Mouse (Mus musculus): ENCODE measurements around the gene Ctdspl.

The Ctdspl gene

DNA sequence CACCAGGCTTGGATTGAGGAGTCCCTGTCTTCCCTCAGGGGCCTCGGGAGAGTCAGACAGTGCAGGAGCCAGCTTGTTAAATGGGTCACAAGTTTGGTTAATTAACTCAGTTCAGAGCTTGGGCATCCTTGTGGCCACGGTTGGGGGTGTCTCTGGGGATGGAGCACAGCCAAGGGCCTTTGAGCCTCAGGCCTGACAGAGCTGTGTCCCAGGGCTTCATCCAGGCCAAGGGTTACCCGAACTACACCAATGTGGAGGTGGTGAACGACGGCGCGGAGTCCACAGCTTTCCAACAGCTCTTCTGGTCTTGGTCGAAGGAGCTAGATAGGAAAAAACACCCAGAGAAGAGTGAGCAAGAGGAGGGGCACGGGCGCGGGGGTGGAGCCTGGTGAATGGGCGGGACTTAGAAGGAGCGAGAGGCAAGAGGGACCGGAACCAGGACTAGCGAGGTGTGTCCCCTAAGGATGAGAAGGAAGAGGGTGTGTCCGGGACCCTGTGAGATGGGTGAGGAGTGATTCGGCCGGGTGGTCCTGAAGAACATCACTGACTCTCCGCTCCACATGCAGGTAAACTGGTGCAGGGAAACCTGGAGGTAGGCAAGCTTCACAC is 136.9 kb downstream of the Ctdspl start:
- DNase-seq (ENCODE audit: low spot score in 2 of 2) = no peak

DNA sequence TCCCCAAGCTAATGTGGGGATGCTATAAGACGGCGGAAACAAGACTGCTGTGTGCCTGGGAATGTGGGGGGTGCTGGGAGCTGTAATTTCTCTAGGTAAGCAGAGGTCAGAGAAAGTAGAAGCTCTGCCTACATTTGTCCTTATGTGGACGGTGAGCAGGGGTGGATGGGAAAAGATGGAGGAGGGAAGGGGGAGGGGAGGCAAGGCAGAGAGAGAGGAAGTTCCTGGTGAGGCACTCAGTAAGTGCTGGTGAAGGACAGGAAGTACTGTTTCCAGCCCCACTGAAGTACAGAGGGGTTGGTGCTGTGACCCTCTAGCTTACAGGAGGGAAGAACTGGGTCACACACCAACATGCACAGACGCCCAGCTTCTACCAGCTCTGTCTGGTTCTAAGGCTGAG is 138.0 kb downstream of the Ctdspl start:
- DNase-seq (ENCODE audit: low spot score in 2 of 2) = no peak

DNA sequence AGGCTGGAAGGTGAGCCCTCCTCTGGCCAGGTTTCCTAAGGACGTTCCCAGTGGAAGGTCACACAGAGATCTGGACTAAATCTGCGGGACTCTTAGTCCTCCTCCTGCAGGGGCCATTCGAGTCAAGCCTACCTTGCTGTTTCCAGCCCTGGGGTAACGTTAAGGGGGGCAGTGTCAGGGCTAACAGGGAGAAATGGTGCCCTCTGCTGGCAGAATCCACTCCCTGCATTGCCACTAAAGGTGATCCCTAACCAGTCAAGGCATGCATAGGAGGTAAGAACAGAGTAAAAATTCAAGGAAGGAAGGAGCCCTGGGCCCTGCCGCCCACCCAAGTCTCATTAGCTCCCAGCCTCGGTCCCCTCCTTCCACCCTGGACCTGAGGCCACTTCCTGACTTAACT is 141.3 kb downstream of the Ctdspl start:
- DNase-seq (ENCODE audit: low spot score in 2 of 2) = peak; percentile 37 to 75

DNA sequence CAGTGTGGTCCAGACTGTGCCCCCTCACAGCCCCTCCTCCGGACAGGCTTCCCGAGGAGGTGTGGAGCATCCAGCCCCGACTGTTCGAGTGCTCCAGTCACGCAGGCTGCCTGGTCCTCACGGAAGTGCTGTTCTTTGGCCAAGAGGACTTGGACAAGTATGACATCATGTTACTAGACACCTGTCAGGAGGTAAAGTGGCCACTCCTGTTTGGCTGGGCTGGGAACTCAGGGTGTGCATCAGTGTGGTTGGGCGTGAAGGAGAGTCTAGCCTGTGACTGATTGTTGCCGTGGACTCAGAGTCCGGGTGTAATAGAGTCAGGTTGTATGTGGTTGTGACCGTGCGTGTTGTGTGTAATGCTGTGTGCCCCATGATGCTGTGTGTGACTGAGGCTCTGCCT is 142.0 kb downstream of the Ctdspl start:
- no peak for DNase-seq (ENCODE audit: low spot score in 2 of 2)

DNA sequence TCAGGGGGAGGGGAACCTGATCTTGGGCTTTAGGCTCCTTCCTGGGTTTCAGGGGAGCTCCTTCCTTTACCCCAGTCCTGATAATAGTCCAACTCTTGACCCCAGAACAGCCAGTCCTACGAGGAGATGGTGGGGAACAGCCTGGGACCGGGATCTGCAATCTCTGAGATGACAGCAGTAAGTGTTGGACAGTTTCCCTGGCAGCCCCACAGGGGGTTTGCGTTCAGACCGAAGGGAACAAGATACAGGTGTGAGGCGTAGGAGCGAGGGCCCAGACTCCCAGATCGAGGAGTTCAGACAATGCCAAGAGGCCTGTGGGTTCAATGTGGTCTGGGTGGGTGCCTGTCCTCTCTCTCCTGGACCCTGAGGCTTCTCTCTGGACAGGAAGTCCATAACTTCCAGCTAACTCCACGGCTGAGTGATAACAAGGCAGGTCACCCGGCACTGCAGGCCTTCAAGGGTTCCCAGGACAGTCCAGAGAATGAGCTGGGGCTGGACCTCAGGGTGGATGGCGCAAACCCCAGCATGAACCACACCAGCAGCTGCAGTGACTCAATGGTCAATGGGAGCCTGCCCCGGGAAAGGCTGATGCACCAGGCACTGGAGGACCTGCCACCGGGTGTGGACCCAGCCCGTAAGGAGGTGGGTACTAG is 144.0 kb downstream of the Ctdspl start:
- no peak for DNase-seq (ENCODE audit: low spot score in 2 of 2)

DNA sequence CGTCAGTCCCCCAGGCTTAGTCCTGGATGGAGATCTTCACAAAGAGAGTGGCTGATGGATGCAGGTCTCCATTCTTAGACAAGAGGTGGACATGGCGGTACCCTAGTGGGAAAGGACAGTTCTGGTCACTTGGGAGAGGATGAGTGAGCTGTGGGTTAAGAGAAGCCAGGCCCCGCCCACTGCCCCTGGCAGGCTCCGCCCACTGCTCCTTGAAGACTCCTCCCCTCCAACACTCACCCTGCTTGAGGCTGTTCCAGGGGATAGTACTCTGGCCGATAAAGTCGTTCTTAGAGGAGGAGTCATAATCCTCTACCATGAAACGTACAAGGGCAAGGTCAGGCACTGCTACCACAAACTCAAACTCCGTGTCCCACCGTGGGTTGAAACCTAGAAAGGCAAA is 145.5 kb downstream of the Ctdspl start:
- DNase-seq (ENCODE audit: low spot score in 2 of 2) = no peak

DNA sequence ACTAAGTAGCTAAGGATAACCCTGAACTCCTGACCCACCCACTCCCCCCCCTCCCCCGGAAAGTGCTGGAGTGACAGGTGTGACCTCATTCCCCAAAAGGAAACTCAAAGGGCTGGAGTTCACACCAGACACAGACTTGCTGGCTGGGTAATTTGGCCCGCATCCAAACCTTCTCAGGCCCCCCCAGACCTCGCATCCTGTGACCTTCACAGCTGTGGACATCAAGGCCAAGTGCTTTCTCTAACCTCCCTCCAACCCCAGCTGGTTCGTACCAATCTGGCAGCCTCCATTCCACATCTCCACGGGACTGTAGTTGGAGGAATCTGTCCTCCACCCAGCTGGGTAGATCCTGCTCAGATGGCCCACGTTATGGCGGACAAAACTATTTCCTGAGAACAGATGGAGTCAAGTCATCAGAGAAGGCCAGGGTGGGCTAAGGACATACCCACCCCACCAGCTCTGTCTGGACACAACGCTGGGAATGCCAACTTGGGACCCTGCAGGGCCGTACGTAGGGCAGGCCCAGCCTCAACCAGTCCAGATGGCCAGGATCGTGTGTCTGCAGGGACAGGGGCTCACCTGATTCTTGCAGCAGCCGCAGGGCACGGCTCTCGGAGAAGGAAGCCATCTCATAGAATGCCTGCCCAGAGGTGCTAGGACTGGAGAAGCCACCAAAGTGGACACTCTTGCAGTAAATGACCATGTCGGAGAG is 147.1 kb downstream of the Ctdspl start:
- no peak for DNase-seq (ENCODE audit: low spot score in 2 of 2)

DNA sequence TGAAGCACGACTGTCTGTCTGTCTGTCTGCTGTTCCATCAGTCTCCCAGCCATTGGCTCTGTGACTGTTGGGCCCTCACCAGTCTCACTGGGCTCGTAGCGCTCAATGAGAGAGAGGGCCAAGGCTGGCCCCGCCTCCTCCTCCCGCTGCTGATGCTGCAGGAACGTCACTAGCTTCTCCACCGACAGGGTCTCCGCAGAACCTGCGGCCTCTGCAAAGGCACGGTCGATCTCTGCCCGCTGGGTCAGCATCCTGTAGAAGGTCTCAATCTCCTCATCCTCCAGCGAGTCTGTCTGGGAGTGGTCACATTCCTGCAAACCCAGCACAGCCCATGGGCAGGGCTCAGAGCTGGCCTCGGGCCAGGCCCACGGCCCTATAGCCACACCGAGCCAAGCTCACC is 149.4 kb downstream of the Ctdspl start:
- no peak for DNase-seq (ENCODE audit: low spot score in 2 of 2)

DNA sequence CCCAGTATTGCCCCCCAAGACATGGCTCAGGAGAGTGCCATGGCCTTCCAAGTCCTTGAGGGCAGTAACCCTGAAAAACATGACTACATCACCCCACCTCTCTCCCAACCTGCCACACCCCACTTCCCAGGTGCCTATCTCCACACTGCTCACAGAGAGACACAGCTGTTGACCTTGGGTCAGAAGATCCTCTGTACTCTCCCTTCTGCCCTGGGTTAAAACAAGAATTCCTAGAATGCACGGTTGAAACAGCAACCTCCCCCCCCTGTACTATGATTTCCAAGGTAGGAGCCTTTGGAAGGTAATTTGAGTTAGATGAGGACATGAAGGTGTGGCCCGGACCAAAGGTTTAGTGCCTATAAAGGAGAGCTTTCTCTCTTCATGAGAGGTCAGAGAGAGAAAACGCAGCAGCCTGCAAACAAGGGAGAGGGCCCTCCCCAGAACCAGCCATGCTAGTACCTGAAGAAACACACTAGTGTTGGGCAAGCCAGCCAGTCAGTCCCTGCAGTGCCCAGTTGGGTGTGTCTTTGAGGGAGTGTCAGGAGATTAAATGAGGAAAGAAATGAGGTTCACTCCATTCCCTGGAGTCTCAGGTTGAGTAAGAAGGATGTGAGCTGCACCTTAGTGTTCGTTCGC is 153.9 kb downstream of the Ctdspl start:
- DNase-seq (ENCODE audit: low spot score in 2 of 2) = no peak

DNA sequence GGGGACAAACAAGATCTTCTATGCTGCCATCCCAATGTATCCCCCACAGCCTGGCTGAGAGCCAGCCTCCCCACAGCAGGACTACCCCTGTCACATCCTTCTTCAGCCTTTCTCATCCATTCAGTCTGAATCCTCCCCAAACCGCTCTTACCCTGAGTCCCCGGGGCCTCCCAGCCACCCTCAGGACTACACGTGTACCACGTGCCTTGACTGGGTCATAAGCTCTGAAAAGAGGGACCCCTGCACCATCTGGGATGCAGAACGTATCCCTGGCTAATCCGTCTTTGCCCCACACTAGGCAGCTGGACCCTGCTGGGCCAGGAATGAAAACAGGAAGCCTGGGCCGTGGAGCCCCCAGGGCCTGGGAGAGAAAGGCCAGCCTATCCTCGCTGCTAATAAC is 155.8 kb downstream of the Ctdspl start:
- no peak for DNase-seq (ENCODE audit: low spot score in 2 of 2)

DNA sequence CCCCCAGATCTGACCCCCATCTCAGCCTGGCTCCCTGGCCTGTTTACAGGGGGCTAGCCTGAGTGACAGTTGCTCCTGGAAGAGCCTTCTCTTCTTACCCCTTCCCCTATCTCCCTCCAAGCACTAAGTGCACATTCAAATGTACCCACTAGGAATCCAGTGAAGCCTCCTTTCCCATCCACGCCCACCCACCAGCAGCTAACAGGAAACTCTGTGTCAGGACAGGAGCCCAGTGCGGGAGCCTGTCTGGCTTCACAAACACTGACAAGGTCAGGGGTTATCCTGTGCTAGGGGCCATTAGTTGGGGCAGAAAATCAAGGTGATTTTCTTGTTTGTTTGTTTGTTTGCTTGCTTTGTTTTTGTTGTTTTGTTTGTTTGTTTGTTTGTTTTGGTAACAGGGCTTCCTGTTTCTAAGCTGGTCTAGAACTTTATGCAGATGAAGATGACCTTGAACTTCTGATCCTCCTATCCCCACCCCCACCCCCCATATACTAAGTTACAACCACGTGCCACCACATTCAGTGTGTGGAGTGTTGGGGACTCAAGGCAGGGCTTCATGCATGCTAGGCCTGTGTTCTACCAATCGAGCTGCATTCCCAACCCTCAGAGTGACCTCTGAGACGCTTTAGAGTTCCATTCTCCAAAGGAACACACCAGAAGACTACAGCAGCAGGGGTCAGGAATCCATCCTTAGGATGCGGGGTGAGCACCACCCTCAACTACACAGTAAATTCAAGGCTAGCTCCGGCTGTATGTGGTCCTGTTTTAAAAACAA is 156.6 kb downstream of the Ctdspl start:
- no peak for DNase-seq (ENCODE audit: low spot score in 2 of 2)

DNA sequence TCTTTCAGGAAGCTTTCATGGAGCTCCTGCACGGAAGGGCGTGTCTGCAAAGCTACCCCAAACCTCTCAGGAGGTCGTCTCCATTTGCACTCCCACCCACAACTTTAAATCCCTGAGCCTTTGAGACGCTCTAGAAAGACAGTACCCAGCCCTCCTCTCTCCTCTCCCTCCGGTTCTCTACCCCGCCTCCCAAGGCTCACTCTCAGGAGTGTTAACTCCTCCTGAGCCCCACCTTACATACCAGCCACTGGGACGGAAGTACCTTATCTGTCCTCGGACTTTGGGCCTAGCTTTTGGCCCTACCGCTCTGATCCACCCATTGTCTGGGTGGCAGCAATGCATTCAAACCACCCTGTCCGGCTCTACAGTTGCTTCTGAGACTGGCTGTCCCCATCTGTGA is 157.7 kb downstream of the Ctdspl start:
- DNase-seq (ENCODE audit: low spot score in 2 of 2) = no peak

DNA sequence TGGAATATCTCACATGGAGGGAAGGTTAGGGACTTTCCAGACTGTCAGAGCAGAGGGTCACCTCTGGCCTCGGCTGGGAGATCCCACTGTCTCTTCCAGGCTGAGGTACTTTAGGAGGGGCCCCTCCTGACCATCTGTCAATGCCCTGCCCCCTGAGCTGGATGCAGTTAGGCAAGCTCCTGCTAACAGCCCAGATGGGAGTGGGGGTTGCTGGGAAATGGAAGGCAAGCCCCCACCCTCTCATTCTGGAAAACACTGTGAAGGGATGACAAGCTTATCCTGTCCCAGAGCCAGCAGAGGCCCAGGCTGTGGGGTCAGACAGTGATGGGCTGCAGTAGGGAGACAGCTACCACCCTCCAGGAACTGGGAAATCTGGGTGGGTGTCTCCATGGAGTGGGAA is 160.2 kb downstream of the Ctdspl start:
- no peak for DNase-seq (ENCODE audit: low spot score in 2 of 2)

DNA sequence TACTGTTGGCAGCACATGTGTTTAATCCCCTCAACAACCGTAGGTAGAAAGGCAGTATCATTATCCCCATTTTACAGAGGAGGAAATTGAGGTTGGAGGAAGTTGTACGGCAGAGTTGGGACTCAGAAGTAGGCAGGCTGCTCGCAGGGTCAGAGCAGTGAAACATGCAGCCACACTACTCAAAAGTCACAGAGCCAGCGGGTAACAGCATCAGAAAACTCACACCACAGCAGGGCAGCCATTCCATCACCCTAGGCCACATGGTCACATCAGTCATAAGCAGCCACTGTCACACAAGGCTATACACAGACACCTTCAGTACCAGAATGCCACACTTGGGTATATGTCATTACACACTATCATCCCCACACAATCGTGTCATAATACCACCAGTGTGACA is 161.1 kb downstream of the Ctdspl start:
- DNase-seq (ENCODE audit: low spot score in 2 of 2) = no peak

DNA sequence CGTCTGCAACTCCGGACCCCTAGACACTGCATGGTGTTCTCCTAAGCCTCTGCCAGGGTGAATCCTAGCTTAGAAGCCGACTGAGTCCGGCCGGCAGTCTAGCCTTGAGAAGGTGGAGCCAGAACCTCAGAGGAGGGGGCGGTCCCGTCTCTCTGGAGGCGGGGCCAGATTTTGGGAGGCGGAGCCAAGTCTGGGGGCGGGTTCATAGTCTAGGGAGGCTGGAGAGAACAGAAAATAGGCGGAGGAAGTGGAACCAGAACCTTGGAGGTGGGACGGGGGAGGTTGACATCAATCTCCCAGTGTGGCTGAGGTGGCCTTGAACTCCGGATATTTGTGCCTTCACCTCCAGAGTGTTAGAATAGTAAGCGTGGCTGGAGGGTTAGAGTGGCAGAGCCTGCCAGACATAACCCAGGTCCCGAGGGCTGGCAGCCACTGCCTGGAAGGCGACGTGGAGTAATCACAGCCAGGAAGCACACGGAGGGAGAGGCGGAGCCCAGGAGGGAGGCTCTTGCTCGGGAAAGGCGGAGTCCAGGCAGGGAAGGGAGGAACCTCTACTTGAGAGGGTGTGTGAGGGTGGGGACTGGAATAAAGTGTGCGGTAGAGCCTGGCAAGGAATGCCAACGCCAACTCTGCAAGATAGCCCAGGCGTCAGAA is 162.0 kb downstream of the Ctdspl start:
- DNase-seq (ENCODE audit: low spot score in 2 of 2) = peak; percentile 51 to 77

DNA sequence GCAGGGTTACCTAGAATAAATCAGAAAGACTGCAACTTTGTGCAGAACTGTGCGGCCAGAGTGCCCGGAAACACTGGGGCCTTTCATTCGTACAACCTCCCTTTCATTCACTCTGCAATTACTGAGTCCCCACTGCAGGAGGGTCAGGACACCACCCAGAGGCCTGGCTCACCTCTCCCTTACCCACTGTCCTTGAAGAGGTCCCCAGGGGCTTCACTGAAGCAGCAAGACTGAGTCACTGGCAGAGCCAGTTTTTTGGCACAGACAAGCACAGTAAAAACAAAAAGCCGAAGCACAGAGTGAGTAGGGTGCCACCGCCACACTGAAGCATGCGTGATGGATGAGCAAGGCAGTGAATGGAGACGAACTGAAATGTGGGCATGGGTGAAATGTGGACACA is 163.2 kb downstream of the Ctdspl start:
- DNase-seq (ENCODE audit: low spot score in 2 of 2) = no peak

DNA sequence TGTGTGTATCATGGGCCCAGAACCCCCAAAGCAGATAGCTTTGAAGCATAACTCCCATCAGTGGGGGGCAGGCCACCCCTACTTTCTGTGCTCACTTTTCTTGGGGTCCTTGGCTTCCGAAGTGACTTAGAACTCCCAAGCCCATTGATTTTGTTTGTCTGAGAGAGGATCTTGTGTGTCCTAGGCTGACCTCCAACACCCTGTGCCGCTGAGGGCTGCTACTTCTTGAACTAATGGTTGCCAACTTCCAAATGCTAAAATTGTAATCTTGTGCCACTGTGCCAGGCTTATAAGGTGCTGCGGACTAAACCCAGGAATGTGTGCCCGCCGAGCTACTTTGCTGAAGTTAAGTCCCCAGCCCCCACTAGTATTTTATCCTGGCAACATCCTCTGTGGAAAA is 164.2 kb downstream of the Ctdspl start:
- DNase-seq (ENCODE audit: low spot score in 2 of 2) = no peak

DNA sequence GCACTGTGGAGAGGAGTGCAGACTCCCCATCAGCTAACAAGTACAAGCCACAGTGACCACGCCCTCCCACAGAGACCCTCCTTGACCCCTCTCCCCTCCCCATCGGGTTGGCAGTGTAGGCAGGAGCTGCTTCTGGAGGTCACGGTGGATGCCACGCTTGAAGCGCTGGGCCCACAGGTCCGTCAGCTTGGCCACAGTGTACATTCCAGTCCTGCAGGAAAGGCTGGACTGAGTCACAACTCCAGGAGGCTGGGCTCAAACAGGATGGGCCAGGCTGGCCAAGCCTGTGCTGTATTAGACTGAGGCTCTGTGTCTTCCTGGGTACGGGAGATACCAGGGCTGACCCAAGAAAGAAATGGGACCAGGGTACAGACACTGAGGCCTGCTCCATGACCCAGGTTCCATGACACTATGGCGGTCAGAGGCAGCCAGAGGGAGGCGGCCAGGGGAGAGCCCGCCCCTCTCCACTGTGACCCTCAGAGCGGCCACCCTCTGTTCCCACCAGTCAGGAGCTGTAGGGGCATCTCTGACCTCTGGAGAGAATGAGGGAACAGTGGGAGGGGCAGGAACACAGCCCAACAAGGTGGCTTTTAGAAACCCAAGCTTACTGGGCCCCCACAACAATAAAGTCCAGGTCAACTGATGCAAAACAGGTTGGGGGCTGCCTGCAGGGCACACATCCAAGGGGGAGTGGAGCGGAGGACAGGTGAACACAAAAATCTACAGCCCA is 165.5 kb downstream of the Ctdspl start:
- no peak for DNase-seq (ENCODE audit: low spot score in 2 of 2)

DNA sequence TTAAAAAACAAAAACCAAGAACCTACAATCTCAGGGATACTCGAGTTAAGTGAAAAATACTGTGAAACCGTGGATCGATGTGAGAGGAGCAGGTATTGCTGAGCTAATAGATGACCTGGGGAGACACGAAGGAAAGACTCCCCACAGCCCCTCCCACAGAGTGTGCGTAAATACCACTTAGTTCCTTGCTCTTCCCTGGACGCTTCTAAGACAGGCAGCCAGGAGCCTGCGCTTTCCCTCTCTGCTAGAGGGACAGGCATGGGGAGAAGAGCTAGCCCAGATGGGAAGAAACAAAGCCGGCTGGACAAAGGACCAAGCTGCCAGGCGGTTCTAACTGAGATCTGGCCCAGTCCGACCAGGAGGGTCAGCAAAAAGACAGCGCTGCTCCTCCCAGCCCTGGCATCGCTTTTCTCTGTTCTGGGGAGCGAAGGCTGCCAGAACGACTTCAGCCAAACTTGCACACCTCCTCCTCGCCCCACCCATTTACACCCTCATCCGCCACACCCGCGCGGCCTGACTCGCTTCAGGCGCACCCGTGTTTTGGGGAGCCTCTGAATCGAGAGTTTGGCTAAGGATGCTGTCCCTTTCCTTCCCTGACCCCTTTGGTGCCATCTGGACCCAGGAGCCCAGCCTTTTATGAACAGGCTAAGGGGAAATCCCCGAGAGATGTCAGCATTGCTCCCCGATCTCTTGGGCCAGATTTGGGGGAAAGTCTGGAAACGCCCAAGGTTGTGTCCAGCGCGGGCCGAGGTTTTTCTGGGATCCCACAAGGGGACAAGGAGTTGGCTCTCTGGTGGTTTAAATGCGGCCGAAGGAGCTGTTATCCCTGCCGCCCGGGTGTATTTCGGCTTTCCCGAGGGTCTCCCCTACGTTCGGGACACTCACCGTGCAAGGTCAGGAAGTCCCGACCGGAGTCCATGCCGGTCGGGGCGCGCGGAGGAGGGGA is 166.5 kb downstream of the Ctdspl start:
- no peak for DNase-seq (ENCODE audit: low spot score in 2 of 2)

Data from spleen, postnatal 10 days (tissue).